Mouse (Mus musculus) cerebellum, postnatal 10 days (tissue): ENCODE measurements at regions not wholly inside any gene's neighbourhood (a gene's known extent, or its start where the extent isn't known, plus 50 kb on each side); places are given as distances from the start of the nearest gene placed in this dataset.

ENCODE experiments used
- DNase-seq, 2 experiments: peaks; one replicate each; pipeline ENCODE4 v3.0.0; 2021; ENCODE audit warnings: mixed read lengths in 2 of 2

DNA sequence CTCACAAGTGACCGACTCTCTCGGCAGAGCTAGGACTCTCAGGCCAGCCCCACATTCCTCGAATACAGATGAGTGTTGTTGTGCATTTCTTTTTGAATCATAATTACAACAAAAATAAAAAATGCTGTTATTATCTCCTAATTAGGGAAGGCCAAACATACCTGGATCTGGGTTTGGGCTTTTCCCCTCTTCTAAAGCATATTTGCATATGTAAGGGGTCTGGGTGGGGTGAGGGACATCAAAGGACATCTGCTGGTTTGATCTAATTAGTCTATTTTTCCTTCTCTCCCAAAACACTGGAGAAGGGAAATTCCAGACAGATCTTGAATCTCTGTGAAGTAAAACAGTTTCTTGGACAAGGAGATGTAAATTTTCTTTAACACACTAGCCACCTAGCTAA is 85.3 kb downstream of the Tfap2a start:
- no peak for DNase-seq

DNA sequence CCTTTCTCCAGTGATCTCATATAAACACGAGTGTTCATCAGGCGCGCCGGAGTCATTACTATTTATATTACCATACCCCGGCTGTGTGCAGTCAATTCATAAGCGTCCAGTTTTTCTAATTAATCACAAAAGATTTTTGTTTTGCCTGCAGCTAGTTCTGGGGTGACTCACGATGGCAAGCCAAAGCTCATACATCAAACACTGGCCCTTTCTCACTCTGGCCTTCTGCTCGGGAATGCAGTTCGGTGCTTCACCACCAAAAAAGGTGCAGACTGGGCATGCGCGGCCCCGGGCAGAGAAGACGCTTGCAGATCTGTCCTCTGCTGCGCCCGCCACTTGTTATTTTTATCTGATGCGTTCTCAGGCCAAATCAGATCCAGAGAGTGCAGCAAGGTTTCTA is 87.1 kb downstream of the Tfap2a start:
- peak; percentile 92 to 95 for DNase-seq

DNA sequence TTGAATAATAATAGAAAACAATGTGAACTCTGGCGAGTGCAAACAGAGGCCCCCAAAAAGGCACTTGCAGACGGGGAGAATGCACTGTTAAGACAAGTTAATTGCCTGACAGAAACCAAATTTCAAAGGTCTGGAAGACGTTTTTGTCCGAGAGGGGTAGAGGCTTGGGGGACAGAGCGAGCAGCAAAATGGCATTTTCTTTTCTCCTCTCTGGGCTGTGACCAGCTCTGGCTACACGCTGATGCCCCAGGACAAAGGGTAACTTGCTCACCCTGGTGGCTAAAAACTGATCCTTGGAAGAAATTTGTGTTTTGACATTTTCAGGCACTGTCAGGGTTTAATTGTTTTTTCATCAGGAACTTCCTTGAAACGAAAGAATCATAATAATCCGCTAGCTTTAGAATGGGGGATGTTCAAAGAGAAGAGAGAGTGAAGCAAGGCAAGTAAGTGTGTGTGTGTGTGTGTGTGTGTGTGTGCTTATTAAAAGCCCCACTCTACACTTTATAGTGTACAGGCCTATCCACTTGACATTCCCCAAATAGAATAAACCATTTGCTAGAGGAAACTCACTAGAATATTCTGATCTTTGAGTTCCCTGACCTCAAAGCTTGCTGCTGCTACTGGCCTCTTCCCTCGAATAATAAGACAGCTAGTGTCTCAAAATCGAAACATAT is 88.0 kb downstream of the Tfap2a start:
- DNase-seq, result peak; percentile 13 to 15

DNA sequence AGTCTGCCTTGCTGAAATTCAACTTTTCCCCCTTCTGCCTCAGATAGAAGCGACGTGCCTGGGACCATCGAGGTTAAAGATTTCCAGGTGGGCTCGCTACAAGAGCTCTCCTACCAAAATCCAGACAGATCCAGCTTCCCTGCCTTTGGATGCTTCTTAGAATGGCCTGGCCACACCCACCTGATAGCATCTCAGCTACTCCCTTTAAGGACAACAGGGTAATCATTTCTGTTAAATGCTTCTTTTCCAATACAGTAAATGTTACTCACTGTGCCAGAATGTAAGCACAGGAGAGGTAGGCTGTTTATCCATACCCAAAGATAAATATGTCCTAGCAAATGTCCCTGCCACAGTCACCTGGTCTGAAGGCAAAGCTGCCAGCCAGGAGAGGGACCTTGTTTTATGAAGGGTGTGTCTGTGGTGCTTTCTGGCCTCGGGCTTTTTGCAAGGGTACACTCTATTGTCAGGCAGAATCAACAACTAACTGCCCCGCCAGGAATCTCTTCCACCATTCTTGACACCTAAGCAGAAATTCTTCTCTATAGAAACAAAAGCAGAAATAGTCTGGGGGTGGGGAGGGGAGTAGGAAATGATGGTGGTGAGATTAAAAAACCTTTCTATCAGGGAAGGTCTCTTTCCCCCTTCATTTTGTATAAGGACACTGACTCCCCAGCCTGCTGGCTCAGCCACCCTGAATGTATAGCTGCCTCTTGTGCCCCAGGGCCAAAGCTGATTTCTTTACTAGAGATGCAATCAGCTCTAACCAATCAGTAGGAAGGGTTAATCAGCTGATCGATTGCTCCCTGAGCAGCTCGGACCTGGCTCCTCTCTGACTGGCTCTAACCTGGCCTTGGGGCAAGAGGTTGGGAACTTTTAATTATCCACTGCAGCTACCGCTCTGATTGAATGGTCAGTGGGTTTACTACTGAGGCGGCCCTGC is 88.8 kb downstream of the Tfap2a start:
- peak in 1 of 2 experiments; percentile 6 for DNase-seq

DNA sequence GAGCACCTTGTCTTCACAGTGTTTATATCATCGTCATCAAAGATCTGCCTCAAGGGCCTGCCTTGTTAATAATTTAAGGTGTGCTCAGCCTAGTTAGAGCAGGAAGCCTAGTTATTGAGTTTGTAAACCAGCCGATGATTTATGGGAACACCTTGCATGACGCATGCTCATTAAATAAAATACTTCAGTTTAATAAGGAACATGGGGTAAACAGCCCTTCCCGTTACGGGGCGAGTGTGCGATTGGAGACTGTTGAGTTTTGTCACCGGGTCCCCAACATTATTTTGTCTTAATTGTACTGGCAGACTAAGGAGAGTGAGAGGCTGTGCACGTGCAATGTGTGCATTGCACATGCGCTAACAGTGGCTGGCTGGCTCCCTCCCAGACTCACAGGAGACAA is 92.0 kb downstream of the Tfap2a start:
- DNase-seq, result no peak

DNA sequence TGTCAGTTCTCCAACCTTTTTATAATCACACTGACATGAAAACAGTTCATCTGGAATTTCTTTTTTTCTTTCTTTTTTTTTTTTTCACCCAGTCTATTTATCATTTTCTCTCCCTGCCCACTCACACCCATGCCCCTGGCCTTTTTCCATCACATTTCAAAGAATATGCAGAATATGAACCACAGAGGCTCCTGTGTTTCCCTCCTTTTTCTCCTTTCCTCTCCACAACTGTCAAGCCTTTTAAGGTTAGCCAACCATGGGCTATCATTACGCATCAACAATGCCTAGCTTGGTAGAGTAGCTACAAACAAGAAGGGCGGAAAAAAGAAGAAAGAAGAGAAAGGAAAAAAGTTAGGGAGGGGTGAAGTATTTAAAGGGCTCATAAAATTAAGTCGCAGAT is 92.5 kb downstream of the Tfap2a start:
- DNase-seq, result no peak

DNA sequence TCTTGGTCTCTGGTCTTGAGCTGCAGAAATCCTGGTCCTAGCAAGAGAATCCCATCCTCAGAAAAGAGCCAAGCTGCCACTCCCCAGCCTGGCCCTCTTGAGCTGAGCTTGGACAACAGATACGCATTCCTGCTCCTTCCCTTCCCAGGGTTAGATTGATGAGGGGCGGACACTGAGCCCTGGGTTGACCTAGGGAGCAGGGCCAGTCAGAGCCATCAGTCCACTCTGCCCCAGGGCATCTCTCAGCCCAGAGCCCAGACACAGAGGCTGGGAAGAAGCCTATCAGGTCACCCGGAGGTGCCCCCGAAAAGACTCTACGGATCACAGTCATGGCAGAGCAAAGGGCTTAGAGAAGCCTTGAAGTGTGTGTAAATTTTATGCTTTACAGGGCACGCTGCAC is 95.2 kb downstream of the Tfap2a start:
- DNase-seq, result no peak

DNA sequence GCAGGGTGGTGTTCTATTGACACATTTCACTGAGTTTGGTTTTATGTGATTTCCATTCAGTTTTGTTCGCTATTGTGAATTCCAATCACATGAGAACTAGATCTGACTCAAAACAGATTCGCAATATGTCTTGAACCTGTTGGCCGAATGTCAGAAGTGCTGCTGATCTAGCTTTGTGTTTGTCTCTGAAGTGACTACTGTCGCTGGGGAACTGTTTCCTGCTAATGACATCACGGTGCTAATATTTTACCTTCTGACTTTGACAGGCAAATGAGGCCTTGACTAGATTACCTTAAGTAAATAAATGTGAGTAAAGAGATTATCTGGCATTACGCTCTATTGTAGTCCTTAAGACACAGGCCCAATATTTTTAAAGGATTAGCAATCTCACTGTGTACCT is 100.9 kb downstream of the Tfap2a start:
- no peak for DNase-seq

DNA sequence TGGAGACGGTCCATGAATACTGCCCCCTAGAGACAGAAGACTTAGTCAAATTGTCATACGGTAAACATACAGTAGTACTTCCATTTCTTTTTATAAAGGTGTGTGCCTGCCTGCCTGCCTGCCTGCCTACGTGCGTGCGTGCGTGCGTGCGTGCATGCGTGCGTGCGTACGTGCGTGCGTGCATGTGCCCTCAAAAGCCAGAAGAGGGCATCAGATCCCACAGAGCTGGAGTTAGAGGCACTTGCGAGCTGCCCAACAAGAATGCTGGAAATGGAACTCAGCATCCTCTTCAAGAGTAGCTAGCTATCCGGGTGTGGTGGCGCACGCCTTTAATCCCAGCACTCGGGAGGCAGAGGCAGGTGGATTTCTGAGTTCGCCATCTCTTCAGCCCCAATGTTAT is 120.3 kb downstream of the Tfap2a start:
- DNase-seq, result no peak

DNA sequence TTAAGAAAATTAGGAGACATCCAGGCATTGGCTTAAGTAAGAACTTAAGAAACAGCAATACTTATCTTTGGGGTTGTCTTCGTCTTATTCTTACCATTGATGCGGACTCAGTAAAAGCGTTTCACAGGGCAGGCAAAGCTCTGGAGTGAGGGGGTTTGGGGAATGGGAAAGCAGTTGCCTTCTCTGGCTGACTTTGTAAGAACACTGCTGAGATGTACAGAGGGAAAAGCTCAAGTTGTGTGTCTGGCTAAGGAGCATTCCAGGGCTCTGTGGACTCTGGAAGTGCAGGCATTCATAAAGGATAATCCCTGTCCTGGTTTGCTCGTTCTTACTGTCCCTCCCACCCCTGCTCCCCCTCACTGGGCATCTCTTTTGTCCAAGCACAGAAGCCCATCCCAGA is 129.7 kb downstream of the Tfap2a start:
- DNase-seq, result no peak

DNA sequence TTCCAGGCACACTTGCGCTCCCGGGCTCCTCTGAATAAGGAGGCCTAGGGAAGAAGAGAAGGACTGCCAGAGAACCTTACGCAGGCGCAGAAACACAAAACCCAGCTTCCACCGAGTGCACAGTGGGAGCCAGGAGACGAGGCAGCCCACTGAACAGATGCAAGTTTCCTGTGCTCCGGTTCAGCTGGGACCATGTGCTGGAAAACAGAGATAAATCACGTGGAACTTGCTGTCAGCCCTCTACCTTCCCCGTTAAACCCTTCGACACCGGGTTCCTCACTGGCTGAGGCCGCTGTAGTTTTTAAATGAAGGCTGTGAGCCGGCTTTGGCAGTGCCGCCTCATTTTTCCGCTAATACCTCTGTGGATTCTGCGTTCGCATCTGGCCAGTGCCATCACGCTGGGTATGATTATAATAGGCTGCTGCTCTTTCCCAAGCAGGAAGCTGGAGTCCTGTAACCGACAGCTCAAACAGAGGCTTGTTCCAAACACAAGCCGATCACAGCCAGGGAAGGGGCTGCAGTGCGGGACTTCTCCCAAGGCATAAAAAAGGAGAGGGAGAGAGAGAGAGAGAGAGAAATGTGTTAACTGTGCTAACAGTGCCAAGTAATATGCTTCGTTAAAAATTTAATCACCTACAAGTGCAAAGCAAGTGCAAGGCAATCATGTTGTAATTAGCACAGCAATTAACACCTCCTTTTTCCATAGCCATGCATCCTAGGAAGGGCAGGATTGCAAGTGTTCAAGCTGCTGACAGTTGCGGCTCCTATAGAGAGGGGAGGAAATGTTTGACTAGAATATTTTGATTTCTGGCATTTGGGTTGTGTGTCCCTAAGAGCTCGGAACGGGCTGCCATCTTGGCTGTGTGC is 131.5 kb downstream of the Tfap2a start:
- peak; percentile 60 to 68 for DNase-seq

DNA sequence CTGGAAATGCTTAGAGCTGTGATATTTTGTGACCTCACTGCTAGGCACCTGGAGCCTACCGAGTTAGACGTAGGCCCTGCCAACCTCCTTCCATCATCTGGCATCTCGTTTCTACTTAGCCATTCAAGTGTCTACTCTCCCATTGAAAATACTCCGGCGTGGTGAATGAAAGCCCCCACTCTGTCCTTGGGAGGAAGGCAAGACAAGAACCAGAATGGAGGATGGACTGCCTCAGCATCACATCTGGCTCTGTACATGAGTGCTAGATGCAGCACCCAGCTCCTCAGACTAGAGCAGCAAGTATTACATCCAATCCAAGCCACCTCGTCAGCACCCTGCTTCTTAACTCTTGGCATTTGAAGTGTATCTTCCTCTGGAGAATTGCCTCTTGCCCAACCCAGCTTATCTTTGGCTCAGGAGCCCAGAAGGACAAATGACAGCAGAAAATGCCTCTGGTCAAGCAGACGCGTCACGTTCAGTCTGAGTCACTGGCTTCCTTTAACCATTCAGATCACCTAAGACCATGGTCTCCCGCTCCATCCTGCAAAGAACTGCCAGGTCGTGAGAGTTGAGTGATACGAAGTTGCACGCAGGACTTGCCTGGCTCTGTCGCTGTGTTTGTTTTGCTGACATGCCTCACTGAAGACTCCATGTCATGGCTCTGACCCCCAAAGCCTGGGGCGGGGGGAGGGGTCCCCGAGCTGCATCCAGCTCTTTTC is 132.3 kb downstream of the Tfap2a start:
- no peak for DNase-seq

DNA sequence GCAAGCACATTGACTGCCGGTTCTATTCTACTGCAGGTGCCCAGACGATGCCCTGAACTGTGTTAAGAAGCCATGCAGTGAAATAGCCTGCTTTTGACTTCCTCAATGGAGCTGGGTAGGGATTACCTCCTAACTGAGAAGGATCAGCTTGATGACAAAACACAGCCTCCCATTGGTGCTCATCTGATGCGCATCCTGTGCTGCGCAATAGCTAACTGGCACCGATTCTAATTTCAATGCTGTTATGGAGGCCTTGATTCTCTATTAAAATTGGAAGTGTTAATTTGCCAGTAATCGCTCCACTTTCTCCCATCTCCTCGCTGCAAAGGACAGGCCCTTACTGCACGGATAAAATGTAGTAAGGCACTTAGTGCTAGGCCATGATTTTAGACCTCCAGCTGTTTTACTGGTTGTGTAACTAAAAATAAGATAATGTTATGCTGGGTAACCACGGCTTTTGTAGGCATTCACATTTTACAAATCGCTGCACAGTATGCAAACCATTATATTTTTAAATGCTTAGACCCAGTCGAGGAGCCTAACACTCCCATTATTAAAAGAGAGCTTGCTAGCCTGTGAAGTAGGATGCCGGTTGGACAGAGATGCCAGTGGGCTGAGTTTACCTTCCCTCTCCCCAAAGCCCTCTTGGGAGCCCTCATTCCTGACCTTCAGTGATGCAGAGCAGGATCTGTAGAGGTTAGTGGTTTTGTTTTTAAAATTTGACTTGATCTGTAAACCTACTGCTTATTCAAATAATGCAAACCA is 163.0 kb downstream of the Tfap2a start:
- no peak for DNase-seq

DNA sequence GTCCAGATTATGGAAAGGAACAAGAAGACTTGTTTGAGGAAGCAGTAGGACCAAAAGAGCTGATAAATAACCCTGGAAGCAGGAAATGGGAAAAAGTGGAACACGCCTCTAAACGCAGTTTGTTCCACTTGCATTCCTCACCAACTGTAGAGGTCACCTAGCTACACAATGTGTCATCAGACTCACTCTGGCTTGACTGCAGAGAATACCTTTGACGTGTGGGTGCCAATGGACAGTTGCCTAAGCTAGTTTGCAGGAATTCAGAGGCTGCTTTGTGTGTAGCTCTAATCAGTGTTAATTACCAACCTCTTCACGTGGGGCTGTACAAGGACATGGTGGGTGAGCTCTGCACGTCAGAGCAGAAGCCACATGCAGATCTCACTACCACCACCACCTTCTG is 168.7 kb downstream of the Tfap2a start:
- DNase-seq, result no peak

DNA sequence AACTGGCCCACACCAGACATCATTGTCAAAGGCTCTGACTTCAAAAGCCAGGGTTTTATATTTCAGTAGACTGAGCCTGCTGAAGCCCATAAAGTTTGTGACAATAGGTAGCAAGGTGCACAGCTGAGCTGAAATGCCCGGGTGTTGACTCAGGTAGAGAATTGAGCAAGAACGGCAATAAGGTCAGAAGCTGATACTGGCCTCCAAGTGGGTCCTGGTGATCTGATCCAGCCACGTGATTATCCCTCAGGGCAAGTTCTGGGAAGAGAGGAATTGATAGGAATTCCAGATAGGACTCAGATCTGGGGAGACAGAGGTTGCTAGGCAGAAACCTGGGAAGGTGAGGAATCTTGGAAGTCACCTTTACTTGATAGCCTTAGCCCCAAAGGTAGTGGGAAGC is 170.4 kb downstream of the Tfap2a start:
- DNase-seq, result no peak

DNA sequence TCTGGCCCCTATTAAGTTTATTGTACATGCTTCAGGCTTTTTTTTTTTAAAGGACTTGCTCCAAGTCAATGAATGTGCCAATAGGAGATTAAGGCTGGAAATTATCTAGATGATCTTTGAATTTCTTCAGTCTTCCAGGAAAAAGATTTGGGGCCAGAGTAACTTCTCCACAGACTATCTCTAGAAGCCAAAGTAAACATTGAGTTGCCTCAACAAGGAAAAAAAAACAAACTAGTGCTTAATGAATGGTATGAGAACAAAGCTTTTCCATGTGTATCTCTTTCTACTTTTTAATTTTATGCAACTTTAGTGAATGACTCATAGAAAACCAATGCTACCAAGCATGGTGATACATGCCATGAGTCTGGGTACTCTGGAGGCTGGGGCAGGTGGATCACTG is 173.8 kb downstream of the Tfap2a start:
- DNase-seq, result no peak

DNA sequence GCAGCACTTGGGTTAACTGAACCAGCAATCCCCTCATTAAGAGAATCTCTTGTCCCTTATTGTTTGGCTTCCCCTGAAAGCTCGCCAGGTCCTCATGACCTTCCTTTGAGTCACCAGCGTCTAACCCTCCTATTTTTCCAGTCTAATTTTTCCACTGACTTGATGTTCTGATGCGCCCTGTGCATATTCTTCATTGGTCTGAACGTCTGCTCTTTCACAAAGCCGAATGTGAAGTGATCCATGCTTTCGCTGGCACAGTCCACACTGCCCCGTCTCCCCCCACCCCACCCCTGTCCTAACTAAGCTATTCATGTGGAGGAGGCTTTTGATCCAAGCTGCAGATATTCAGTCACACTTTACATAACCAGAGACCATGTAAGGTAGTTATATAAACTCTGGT is 183.8 kb downstream of the Tfap2a start:
- no peak for DNase-seq

DNA sequence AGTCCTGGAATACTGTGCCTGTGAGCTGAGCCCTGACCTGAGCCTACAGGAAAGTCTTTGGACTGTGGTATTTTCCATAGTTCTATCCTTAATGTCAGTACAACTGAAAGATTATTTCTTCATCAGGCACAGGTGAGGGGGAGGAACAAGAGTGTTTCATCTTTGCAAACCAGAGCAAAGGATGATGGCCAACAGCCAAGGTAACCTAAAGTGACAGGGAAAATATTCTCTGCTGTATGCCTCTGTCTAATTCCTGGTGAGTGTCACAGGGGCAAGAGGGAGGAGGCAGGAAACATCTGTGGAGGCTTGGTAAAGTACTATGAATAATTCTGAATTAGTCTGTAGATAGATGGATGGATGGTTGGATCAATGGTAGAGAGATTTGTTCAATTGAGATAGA is 164.3 kb upstream of the Ofcc1 start:
- DNase-seq, result no peak

DNA sequence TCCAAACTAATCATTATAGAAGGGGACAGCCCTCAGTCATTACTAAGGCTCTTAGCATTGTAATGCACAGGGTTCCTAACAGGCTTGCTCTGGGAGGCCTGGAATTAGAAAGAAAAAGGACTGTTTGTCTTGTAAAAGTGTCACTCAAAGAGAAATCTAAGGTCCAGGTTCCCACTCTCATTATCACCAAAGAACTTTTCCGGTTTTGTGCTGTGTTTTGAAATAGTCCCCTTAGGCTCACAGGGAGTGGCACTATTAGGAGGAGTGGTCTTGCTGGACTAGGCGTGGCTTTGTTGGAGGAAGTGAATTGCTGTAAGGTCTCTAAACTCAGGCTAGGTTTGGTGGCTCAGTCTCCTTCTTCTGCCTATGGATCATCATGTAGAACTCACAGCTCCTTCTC is 161.9 kb upstream of the Ofcc1 start:
- no peak for DNase-seq

DNA sequence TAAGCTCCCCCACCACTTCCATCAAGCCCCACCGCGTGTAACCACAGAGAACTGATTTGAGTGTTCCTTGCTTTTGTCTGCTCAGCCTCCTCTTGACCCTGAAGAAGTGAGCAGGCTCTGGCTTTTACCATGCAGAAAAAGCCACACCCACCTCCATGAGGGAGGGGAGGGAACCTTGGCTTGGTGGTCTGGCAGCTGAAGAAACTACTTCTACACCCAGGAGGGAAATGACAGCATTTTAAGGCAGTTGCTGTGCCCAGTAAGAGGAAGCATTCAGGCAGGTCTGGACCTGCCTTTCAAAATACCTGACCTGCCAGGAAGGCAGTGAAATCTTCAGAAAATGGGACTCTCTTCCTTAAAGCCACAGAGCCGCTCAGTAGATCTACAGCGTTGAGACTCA is 156.9 kb upstream of the Ofcc1 start:
- no peak for DNase-seq

DNA sequence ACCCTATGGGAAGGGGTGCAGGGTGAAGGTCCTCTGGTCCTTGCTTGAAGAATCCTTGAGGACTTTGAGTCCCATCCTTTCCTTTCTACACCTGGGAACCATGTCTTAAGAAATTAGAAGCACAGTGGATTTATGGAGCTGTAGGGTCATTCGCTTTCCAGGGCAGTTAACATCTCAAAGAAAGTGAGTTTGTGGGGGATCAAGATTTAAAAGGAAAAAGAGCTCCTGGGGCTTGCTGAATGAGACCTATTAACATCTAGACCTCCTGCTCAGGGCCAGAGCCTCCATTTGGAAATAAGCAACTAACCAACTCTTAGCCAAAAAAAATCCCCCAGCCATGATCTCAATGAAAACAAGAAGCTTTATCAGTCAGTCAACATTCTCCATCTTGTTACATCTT is 148.0 kb upstream of the Ofcc1 start:
- DNase-seq, result no peak

DNA sequence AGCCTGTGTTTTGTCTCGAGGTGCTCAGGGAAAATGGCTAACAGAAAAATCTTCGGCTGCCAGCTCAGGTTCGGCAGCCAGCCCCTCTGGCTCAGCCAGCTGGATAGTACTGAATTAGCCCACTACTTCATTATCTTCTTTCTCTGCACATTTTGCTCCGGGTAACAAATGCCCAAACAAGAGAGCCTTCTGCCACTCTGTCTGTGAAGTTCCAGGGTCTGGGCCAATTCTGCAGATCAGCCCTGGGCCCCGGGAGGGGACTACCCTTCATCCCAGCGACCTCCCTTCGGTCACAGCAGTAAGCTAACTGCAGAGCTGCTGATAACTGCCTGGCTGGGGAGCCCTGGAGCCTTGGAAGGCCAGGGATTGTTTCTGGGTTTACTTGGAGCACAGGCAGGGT is 119.6 kb upstream of the Ofcc1 start:
- peak; percentile 52 to 70 for DNase-seq
